Mouse (Mus musculus) cortical plate, adult 2 months (tissue): Measurements from ENCODE around the gene Creb3. TPM values are rescaled to one million over a fixed set of nuclear protein-coding genes. Genes with fewer than 3 reads are reported as not detected.

Experiments
- H3K27ac ChIP-seq: fragments of 200-500 bp; 2 replicates; pipeline ENCODE4 v1.5.1; 2012; ENCODE audit warnings: low read length, control low read depth, inconsistent platforms; ENCODE audit not compliant: insufficient read depth
- H3K4me1 ChIP-seq: fragments of 200-500 bp; 2 replicates; pipeline ENCODE4 v1.6.1; 2011; ENCODE audit warnings: low read length; ENCODE audit not compliant: control insufficient read depth, insufficient read depth
- H3K4me3 ChIP-seq: fragments of 200-500 bp; 2 replicates; pipeline ENCODE4 v1.5.1; 2011; ENCODE audit warnings: mild to moderate bottlenecking, low read length, control low read depth; ENCODE audit not compliant: insufficient read depth
- CTCF ChIP-seq: fragments of 200-500 bp; IDR thresholded peaks from 2 replicates; pipeline ENCODE4 v1.5.1; 2011; ENCODE audit warnings: mild to moderate bottlenecking, control low read depth, low read length; ENCODE audit not compliant: insufficient read depth; ENCODE audit errors: extremely low read depth
- POLR2A ChIP-seq: fragments of 200-500 bp; IDR thresholded peaks from 2 replicates; pipeline ENCODE4 v1.6.1; 2011; ENCODE audit warnings: mild to moderate bottlenecking, low read length, control low read depth; ENCODE audit not compliant: insufficient read depth; ENCODE audit errors: extremely low read depth
- polyA plus RNA-seq: library from polyadenylated mRNA; depleted of rRNA; stranded (reverse); fragments of >200 nt; gene quantifications from 2 replicates; pipeline ENCODE4 v1.2.3, GENCODE M21; 2012

The Creb3 gene
- polyA plus RNA-seq, 1 experiment = 65.9 TPM

DNA sequence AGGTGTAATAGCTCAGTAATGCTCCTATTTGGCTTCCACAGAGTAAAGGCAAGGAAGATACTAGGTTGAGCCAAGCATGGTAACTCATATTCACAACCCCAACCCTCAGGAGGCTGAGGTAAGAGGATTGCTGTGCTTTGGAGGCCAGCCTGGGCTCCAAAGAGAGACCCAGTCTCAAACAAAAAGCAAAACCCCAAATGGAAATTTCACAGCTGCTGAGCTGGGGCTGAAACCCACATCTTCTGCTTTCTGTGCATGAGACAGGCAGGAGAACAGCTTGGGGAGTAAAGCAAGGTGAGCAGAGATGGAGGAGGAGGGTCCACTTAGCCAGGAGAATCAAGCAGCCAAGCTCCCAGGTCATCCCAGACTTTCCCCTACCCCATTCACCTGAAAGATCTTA, 8.2 kb upstream of the Creb3 start:
- no peak overlapping the region for H3K4me3 ChIP-seq

GRCm38 (mm10) chr4:43555926-43556325, 6.2 kb upstream of the Creb3 start:
- TF ChIP-seq POLR2A (no peak), CTCF (no peak)
- H3K4me1 ChIP-seq = peaks cover 5% of the 10 kb centered on the region
- no peak overlapping the region for H3K27ac ChIP-seq
- no peak overlapping the region for H3K4me3 ChIP-seq

More for the DNA sequence above, 8.2 kb upstream of the Creb3 start:
- H3K27ac ChIP-seq = no peak overlapping the region
- TF ChIP-seq CTCF (no peak), POLR2A (no peak)
- peaks cover 3% of the 10 kb centered on the region; the same call in 1 of the 2 replicates for H3K4me1 ChIP-seq

- Histone ChIP-seq H3K27ac (no peak overlapping the region), H3K4me3 (no peak overlapping the region), H3K4me1 (peaks cover 5% of the 10 kb centered on the region)
- TF ChIP-seq CTCF (no peak), POLR2A (no peak)
These were observed 4.0 kb upstream of the Creb3 start for GRCm38 (mm10) chr4:43558028-43558630.

GRCm38 (mm10) chr4:43558631-43559356, 3.3 kb upstream of the Creb3 start:
- Histone ChIP-seq H3K27ac (no peak overlapping the region), H3K4me1 (peaks cover 8% of the 10 kb centered on the region), H3K4me3 (no peak overlapping the region)
- TF ChIP-seq CTCF (no peak), POLR2A (no peak)

GRCm38 (mm10) chr4:43559519-43560242, 2.5 kb upstream of the Creb3 start:
- H3K27ac ChIP-seq = no peak overlapping the region; the same call in 1 of the 2 replicates
- no peak overlapping the region for H3K4me3 ChIP-seq
- H3K4me1 ChIP-seq = peaks cover 10% of the 10 kb centered on the region
- no peak for TF ChIP-seq CTCF
- TF ChIP-seq POLR2A = no peak

GRCm38 (mm10) chr4:43560243-43560611, 1.9 kb upstream of the Creb3 start:
- Histone ChIP-seq H3K4me1 (peaks cover 10% of the 10 kb centered on the region), H3K4me3 (no peak overlapping the region), H3K27ac (no peak overlapping the region; the same call in 1 of the 2 replicates)
- TF ChIP-seq POLR2A = no peak
- no peak for TF ChIP-seq CTCF

- H3K4me1 ChIP-seq = peaks cover 10% of the 10 kb centered on the region
- no peak overlapping the region for H3K27ac ChIP-seq
- peak overlapping the region; percentile 15 for H3K4me3 ChIP-seq
- TF ChIP-seq POLR2A = no peak
- no peak for TF ChIP-seq CTCF
These were observed 1.2 kb upstream of the Creb3 start for GRCm38 (mm10) chr4:43560976-43561375.

DNA sequence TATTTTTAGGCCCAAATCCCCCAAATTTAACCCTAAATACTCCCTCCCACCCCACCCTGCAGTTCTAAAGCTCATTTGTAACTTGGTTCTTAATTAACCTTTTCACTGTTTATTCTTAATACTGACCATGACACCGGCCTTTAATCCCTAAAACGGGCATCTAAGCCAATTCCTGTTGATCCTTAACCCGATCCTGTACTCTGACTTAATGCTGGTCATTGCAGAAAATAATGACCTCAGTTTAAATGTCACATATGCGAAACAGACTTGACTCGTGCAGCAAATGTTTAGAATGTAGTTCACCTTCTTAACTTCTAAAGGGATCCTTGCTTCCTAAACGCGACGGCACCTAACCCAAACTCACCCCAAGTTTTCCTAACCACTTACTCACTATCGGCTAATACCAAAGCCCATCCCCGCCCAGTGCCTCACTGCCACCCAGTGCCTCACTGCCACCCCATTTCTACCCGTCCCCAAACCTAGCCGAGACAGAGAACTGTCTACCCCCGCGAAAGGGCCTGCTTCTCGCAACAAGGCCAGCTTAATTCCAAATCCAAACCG, 616 bp upstream of the Creb3 start:
- Histone ChIP-seq H3K4me3 (peak overlapping the region; percentile 71), H3K4me1 (peaks cover 10% of the 10 kb centered on the region), H3K27ac (peak overlapping the region; percentile 30)
- no peak for TF ChIP-seq CTCF
- TF ChIP-seq POLR2A = no peak

- Histone ChIP-seq H3K4me1 (peaks cover 10% of the 10 kb centered on the region), H3K27ac (no peak overlapping the region), H3K4me3 (peak overlapping the region; percentile 71)
- no peak for TF ChIP-seq CTCF
- TF ChIP-seq POLR2A = no peak
These were observed 853 bp downstream of the Creb3 start for GRCm38 (mm10) chr4:43562769-43563600.
